Mouse (Mus musculus) neural tube, embryonic 13.5 days (tissue): ENCODE results near the gene Tsr2. TPM values are rescaled to one million over a fixed set of nuclear protein-coding genes. Genes with fewer than 3 reads are reported as not detected.
A peak's percentile ranks its signal among the peaks of the same experiment; 100 is the strongest.

Experiments used
- ATAC-seq: fragments of 200-750 bp; cut with Nextera tagmentation; 2 replicates; pipeline ENCODE4 v1.8.0; 2017; ENCODE audit warnings: low read depth, mild to moderate bottlenecking, moderate TSS enrichment, moderate library complexity
- H3K27ac ChIP-seq: fragments of 300-500 bp; sonication (generic); replicated peaks from 2 replicates; pipeline ENCODE4 v1.5.1; 2015; ENCODE audit warnings: moderate library complexity, mild to moderate bottlenecking, inconsistent platforms
- H3K27me3 ChIP-seq: fragments of 300-500 bp; sonication (generic); 2 replicates; pipeline ENCODE4 v1.6.1; 2015; ENCODE audit warnings: mild to moderate bottlenecking, inconsistent platforms
- H3K36me3 ChIP-seq: fragments of 300-500 bp; sonication (generic); 2 replicates; pipeline ENCODE4 v1.6.1; 2015; ENCODE audit warnings: mild to moderate bottlenecking, inconsistent platforms
- H3K4me1 ChIP-seq: fragments of 300-500 bp; sonication (generic); replicated peaks from 2 replicates; pipeline ENCODE4 v1.6.1; 2015; ENCODE audit warnings: inconsistent platforms
- H3K4me2 ChIP-seq: fragments of 300-500 bp; sonication (generic); 2 replicates; pipeline ENCODE4 v1.6.1; 2015; ENCODE audit warnings: inconsistent platforms, mild to moderate bottlenecking, moderate library complexity
- H3K4me3 ChIP-seq: fragments of 300-500 bp; sonication (generic); 2 replicates; pipeline ENCODE4 v1.5.1; 2015; ENCODE audit warnings: mild to moderate bottlenecking, inconsistent platforms
- H3K9ac ChIP-seq: fragments of 300-500 bp; sonication (generic); 2 replicates; pipeline ENCODE4 v1.6.1; 2015; ENCODE audit warnings: moderate library complexity, mild to moderate bottlenecking, inconsistent platforms
- H3K9me3 ChIP-seq: fragments of 300-500 bp; sonication (generic); 2 replicates; pipeline ENCODE4 v1.6.1; 2016; ENCODE audit warnings: inconsistent platforms
- WGBS: fragments of 180-500 bp; shearing (Covaris S2); methylation state at CpG from one replicate; pipeline ENCODE4 v1.1.7; 2015; 5-methylcytosine and 5-hydroxymethylcytosine counted together
- polyA plus RNA-seq: library from polyadenylated mRNA; unstranded; fragments of >200 nt; fragmentation: Nextera tagmentation; extraction: Ambion mirVana; gene quantifications from 2 replicates; pipeline ENCODE4 v1.2.1, GENCODE M21; 2015

The Tsr2 gene
- polyA plus RNA-seq, 1 experiment from 2014 or later: 35.6 TPM

DNA sequence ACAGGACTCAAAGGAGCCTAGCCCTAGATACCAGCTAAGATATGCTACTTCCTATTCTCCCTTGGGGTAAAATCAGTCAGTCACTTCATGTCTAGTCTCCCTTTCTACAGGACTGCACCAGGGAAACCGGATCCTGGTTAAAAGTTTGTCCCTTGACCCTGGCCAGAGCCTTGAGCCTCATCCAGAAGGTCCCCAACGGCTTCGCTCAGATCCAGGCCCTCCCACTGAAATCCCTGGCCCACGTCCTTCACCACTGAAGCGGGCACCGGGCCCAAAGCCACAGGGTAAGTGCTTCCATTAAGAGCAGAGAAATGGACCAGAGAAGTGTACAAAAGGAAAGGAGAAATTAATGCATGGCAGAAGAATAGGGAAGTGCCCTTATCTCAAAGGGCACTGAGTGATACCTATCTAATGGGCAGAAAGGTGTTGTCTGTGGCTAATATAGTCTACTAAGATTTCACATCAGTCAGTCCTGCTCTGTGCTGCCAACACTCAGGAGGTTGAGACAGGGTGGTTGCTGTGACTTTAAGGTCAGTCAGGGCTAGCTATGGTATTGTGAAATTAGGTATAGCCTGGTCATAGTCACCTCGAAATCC is 30.2 kb downstream of the Tsr2 start:
- 90% methylated on average over 7 of the region's 7 CpGs for WGBS
- no peak overlapping the region for H3K4me3 ChIP-seq
- no peak overlapping the region for H3K27ac ChIP-seq
- H3K9me3 ChIP-seq: no peaks in the 10 kb centered on the region
- H3K4me1 ChIP-seq: no peaks in the 10 kb centered on the region
- H3K36me3 ChIP-seq: peaks cover 30% of the 10 kb centered on the region
- H3K4me2 ChIP-seq: no peak overlapping the region
- H3K27me3 ChIP-seq: no peaks in the 10 kb centered on the region
- no peak for ATAC-seq
- no peak overlapping the region for H3K9ac ChIP-seq

DNA sequence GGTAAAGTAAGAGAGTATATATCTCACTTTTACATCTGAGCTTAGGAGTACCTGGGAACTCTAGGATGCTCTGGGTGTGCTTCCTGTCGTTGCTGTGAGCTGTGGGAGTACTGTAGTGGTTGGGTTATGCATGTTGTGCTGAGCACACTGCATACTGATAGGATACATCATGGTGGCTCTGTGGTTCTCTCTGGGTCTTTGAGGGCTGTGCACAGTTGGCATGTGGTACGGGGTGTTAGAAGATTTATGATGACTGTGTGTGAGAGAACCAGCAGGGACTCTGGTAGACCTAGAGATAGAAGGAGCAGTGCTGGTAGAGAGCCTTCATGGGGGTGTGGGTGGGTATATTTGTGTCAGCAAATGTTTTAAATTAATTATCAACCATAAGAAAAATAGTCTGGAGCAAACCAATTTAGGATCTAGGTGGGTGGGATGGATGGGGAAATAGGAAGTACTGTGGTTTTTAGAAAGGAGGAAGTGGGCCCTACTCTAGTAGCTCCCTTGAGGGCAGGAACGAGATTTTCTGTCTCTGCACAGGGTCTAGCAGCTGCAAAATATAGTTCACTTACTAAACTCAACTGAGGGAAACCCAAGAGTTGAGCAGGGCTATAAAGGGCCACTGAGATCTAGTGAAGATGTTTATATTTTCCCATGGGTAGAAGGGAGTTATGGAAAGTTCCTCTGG is 34.6 kb downstream of the Tsr2 start:
- no peak for ATAC-seq
- no peak overlapping the region for H3K4me2 ChIP-seq
- no peak overlapping the region for H3K27ac ChIP-seq
- H3K9ac ChIP-seq: no peak overlapping the region
- no peaks in the 10 kb centered on the region for H3K27me3 ChIP-seq
- H3K36me3 ChIP-seq: peaks cover 1% of the 10 kb centered on the region; the same call in 1 of the 2 replicates
- WGBS: 64% methylated on average over 3 of the region's 3 CpGs
- no peak overlapping the region for H3K4me3 ChIP-seq
- no peaks in the 10 kb centered on the region for H3K4me1 ChIP-seq
- no peaks in the 10 kb centered on the region for H3K9me3 ChIP-seq

DNA sequence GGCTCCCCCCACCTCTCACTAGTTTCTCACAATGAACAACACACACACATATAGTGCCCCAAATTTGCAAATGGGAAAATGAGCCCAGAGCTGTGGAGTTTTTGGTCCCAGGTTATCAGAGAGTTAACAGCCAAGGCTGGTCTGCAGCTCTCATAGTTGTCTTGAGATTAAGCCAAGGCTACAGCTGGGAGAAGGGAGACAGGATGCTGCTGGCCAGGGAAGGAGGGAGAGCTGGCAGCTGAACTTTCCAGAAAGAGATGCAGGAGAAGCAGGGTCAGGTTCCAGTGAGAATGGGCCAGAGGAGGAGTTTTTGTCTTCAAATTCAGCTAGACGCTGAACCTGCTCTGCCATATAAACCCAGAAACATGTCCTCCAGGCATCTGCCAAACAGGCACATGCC is 37.0 kb downstream of the Tsr2 start:
- H3K4me1 ChIP-seq: peaks cover 8% of the 10 kb centered on the region; the same call in 1 of the 2 replicates
- no peak overlapping the region for H3K4me2 ChIP-seq
- no peaks in the 10 kb centered on the region for H3K27me3 ChIP-seq
- no peaks in the 10 kb centered on the region for H3K9me3 ChIP-seq
- ATAC-seq: no peak
- no peak overlapping the region for H3K4me3 ChIP-seq
- WGBS: 95% methylated on average over 1 of the region's 1 CpGs
- H3K9ac ChIP-seq: no peak overlapping the region
- H3K27ac ChIP-seq: no peak overlapping the region
- no peaks in the 10 kb centered on the region for H3K36me3 ChIP-seq

DNA sequence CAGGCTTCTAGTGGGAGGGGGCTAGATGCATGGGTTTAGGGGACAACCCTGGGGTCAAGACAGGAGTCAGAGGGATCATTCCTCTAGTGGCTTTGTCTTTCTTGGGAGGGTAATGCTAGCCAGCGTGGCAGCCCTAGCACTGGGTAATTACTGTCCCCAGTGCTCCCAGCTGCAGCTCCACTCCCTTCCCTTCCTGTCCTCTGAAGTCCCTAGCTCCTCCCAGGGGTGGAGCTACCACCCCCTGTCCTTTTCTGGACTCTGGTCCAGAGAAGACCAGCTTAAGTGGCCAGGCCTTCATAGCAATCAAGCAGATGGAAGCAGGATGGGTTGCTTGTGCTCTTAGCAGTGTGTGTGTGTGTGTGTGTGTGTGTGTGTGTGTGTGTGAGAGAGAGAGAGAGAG is 40.8 kb downstream of the Tsr2 start:
- 27% methylated on average over 1 of the region's 1 CpGs for WGBS
- Histone ChIP-seq H3K27ac (no peak overlapping the region), H3K4me1 (peaks cover 15% of the 10 kb centered on the region), H3K9ac (no peak overlapping the region), H3K27me3 (no peaks in the 10 kb centered on the region), H3K4me2 (no peak overlapping the region), H3K4me3 (no peak overlapping the region), H3K36me3 (no peaks in the 10 kb centered on the region), H3K9me3 (no peaks in the 10 kb centered on the region)
- ATAC-seq: no peak

DNA sequence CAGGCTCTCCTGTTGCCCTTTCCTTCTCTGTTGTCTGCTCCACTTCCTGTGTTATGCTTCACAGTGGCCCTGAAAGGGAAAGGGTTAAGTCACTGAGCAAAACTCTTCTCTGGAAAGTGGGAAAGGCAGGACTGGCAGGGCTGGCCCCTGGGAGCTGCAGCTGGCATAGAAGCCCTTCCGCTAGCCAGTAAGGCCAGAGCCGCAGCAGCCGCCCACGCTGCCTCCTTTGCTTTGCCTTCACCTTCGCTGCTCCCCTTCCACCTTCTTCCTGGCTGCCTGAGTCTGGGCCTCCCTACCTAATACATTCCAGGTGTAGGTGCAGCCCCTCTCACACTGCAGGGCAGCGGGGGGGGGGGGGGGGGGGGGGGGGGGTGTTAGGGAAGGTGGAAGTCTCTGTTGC is 41.9 kb downstream of the Tsr2 start:
- Histone ChIP-seq H3K4me1 (peaks cover 25% of the 10 kb centered on the region), H3K9ac (no peak overlapping the region), H3K9me3 (no peaks in the 10 kb centered on the region), H3K27ac (no peak overlapping the region), H3K4me2 (no peak overlapping the region), H3K36me3 (no peaks in the 10 kb centered on the region), H3K27me3 (no peaks in the 10 kb centered on the region), H3K4me3 (no peak overlapping the region)
- 68% methylated on average over 5 of the region's 6 CpGs for WGBS
- ATAC-seq: no peak

DNA sequence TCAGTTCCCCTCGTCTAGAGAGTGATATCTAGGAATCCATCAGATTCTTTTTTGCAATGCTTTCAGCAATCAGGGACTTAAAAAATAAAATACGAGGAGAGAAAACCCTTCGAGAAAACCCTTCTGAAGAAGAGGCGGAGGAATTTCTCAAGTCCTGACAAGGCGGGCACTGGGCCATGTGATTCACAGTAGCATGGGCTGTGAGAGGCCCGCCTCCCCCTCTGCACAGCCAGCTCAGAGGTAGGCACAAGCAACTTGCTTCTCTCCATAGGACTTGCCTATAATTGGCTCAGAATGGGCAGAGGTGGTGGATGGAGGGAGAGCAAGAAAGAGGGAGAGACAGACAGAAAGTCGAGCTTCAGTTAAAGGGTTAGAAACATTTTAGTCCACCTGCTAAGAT is 46.0 kb downstream of the Tsr2 start:
- no peaks in the 10 kb centered on the region for H3K27me3 ChIP-seq
- 80% methylated on average over 7 of the region's 7 CpGs for WGBS
- no peak overlapping the region for H3K27ac ChIP-seq
- no peak overlapping the region for H3K4me3 ChIP-seq
- H3K4me1 ChIP-seq: peaks cover 38% of the 10 kb centered on the region
- no peak for ATAC-seq
- H3K4me2 ChIP-seq: peak overlapping the region; percentile 70
- H3K9ac ChIP-seq: no peak overlapping the region
- H3K36me3 ChIP-seq: no peaks in the 10 kb centered on the region
- no peaks in the 10 kb centered on the region for H3K9me3 ChIP-seq

DNA sequence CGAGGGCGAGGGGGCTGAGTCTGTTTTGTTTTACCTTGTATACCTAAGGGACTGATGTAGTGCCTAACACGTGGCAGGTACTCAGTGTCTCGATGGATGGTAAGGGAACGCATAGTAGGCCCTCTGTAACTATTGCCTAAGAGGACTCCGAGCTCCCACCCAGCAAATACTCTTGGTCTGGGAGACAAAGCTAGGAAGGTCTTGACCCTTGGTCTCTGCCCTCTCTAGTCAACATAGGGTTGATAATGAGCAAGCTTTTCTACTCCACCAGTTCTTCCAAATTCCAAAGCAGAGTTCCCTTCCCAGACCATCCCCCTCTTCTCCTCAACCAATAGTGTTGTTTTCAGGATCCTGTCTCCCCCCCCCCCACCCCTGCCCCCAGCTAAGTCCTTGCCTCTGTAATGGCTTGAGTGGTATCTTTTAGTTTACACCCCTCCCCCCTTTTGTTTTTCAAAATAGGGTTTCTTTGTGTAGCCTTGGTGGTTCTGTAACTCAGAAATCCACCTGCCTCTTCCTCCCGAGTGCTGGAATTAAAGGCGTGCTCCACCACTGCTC is 46.6 kb downstream of the Tsr2 start:
- Histone ChIP-seq H3K9me3 (no peaks in the 10 kb centered on the region), H3K36me3 (no peaks in the 10 kb centered on the region), H3K4me3 (peak overlapping the region; percentile 67; the same call in 1 of the 2 replicates), H3K4me2 (peak overlapping the region; percentile 70), H3K9ac (0 out of 2 replicates have a peak overlapping the region, but pooled peaks have one; percentile 87), H3K4me1 (peaks cover 33% of the 10 kb centered on the region), H3K27me3 (no peaks in the 10 kb centered on the region), H3K27ac (no peak overlapping the region)
- no peak for ATAC-seq
- WGBS: 50% methylated on average over 8 of the region's 8 CpGs

DNA sequence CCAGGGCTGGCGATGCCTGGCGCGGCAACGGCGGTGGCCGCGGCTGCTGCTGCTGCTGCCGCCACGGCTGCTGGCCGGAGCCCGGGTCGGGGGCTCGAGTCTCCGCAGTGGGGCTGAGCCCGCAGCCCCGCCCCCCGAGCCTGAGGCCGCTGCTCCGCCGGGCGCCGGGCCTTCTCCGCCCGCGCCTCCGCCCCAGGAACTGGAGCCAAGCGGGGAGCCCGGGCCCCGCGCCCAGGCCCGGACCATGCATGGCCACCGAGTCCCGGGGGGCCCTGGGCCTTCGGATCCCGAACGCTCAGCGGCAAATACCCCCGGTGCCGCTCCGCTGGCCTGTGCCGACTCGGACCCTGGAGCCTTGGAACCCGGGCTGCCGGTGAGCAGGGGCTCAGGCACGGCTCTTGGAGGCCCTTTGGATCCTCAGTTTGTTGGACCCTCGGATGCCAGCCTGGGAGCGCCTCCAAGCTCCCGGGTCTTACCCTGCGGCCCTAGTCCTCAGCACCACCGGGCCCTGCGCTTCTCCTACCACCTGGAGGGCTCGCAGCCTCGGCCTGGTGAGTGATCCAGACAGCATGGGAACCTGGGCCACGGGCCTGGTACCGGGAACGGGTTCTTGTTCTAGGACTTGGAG is 48.8 kb downstream of the Tsr2 start:
- WGBS: 25% methylated on average over 52 of the region's 56 CpGs
- Histone ChIP-seq H3K27ac (peak overlapping the region; percentile 92), H3K27me3 (no peaks in the 10 kb centered on the region), H3K4me3 (peak overlapping the region; percentile 67), H3K36me3 (no peaks in the 10 kb centered on the region), H3K4me1 (peaks cover 28% of the 10 kb centered on the region), H3K9ac (peak overlapping the region; percentile 87), H3K4me2 (peak overlapping the region; percentile 70), H3K9me3 (no peaks in the 10 kb centered on the region)
- ATAC-seq: peak; percentile 68

DNA sequence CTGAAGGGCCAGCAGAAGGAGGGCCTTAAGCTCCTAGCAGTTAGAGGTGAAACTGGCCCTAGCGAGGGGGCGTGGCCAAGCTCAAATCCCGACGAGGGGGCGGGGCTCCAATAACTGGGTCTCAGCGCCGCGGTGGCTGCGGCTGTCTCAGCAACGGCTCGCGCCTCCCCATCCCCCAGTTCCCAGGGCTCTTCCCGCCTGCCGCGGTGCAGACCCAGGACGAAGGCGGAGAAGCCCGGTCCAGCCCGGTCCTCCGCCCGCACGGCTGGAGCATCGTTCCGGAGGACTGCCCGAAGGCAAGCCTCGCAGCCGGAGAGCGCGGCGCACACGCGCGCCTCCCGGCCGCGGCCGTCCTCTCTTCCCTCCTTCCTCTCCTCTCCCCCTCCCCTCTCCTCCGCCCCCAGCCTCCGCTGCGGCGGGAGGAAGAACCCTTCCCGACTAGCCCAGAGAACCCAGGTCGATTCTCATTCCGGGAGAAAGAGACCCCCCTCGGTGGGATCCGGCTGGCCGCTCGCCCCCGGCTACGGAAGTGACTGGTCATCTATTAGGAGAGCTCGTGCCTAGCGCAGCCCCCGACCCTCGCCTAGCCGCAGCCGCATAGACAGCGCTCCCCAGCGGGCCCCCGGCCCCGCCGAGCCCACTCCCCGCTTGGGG is 49.4 kb downstream of the Tsr2 start:
- Histone ChIP-seq H3K36me3 (no peaks in the 10 kb centered on the region), H3K9ac (peak overlapping the region; percentile 87), H3K4me1 (peaks cover 28% of the 10 kb centered on the region), H3K4me3 (peak overlapping the region; percentile 67), H3K4me2 (peak overlapping the region; percentile 70), H3K27me3 (no peaks in the 10 kb centered on the region), H3K9me3 (no peaks in the 10 kb centered on the region), H3K27ac (peak overlapping the region; percentile 92)
- ATAC-seq: peak; percentile 92
- 13% methylated on average over 45 of the region's 62 CpGs for WGBS

DNA sequence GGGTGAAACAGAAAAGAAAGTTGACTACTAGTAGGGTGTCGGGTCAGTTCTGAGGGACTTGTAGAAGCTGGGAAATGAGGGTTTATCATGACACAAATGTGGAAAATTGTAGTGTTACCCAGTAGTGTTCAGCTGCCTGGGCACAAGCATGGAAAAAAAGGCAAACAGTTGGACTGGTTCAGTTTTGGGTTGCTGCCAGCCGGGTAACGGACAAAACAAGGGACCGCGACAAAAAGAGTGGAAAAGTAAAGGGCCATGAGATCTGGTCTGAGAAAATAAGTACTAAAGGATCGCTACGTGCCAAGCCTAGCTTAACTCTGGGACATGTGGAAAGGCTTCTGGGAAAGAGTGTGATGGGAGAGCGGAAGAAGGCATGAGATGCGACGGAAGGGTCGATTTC is 50.0 kb downstream of the Tsr2 start:
- no peak for ATAC-seq
- peak overlapping the region; percentile 87; the same call in 1 of the 2 replicates for H3K9ac ChIP-seq
- peak overlapping the region; percentile 92 for H3K27ac ChIP-seq
- no peaks in the 10 kb centered on the region for H3K9me3 ChIP-seq
- WGBS: 37% methylated on average over 11 of the region's 11 CpGs
- peak overlapping the region; percentile 70 for H3K4me2 ChIP-seq
- peak overlapping the region; percentile 67 for H3K4me3 ChIP-seq
- H3K27me3 ChIP-seq: no peaks in the 10 kb centered on the region
- H3K36me3 ChIP-seq: no peaks in the 10 kb centered on the region
- H3K4me1 ChIP-seq: peaks cover 28% of the 10 kb centered on the region

DNA sequence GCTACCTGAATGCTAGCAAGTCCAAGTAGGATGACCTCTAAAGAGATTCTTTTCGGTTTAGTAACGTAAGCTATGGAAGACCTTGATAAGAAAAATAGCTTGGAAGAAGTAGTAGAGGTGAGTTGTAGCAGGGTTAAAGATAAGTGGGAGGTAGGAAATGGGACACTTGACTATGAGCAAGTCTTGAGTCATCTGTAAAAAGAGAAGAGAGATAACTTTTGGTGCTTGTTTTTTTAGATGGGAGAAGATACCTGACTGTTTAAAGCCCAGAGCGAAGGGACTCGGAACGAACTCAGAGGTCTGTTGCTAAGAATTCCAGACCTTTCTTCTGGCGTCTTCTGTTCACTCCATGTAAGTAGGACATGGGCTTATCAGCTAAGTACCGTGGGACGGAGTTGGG is 50.5 kb downstream of the Tsr2 start, which contains the start of gene Fgd1:
Gene Fgd1 (plus strand): TSS at position 301 of the 400 bp plus-strand sequence.
- Histone ChIP-seq H3K4me3 (peak within 1 kb of the TSS; percentile 67), H3K4me1 (peaks cover 26% of the 10 kb centered on the region), H3K36me3 (no peaks in the 10 kb centered on the region), H3K4me2 (peak within 1 kb of the TSS; percentile 70), H3K27me3 (no peaks in the 10 kb centered on the region), H3K27ac (peak within 1 kb of the TSS; percentile 92), H3K9ac (peak within 1 kb of the TSS; percentile 87), H3K9me3 (no peaks in the 10 kb centered on the region)
- WGBS: 95% methylated on average over 8 of the region's 8 CpGs
- ATAC-seq: no peak

DNA sequence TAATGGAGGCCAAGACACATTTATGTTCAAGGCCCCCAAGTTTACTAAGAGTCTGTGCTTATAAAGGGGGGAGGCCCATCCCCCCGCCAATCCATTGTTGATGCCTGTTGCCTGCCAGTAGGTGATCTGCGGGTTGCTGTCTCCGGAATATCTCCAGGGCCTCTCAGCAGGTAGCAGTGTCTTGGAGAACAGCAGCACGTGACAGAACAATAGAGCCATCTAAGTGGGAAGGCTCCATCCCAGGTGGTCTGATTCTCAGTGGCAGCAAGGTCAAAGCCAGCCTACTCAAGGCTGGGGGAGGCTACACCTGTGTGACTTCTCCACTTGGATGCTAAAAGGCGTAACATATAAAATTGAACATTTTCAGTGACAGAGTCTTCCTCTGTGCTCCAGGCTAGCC is 55.1 kb downstream of the Tsr2 start:
- no peak overlapping the region for H3K27ac ChIP-seq
- no peak for ATAC-seq
- H3K27me3 ChIP-seq: no peaks in the 10 kb centered on the region; the same call in 1 of the 2 replicates
- 44% methylated on average over 5 of the region's 5 CpGs for WGBS
- H3K9ac ChIP-seq: no peak overlapping the region
- H3K9me3 ChIP-seq: no peaks in the 10 kb centered on the region
- no peaks in the 10 kb centered on the region for H3K36me3 ChIP-seq
- H3K4me1 ChIP-seq: no peaks in the 10 kb centered on the region
- no peak overlapping the region for H3K4me3 ChIP-seq
- no peak overlapping the region for H3K4me2 ChIP-seq
